Mouse (Mus musculus): Measurements from ENCODE around the gene Ciapin1. TPM values are rescaled to one million over a fixed set of nuclear protein-coding genes. Genes with fewer than 3 reads are reported as not detected.

Ciapin1 gene
- polyA plus RNA-seq, 1 experiment from 2014 or later, result 193 TPM

GRCm38 (mm10) chr8:94780491-94781154 is 57.5 kb downstream of the Ciapin1 start:
- Histone ChIP-seq H3K27me3 (replicated peaks; ENCODE audit: low read depth, poor library complexity, severe bottlenecking) (0 out of 2 replicates have a peak, but pooled peaks cover 7% of the 10 kb centered on the region), H3K4me3 (no peak overlapping the region)
- WGBS, result 79% methylated on average over 21 of the region's 21 CpGs

GRCm38 (mm10) chr8:94779534-94780294 is 58.4 kb downstream of the Ciapin1 start:
- Histone ChIP-seq H3K36me3 (replicated peaks) (no peaks in the 10 kb centered on the region), H3K4me1 (peaks cover 37% of the 10 kb centered on the region), H3K9me3 (no peaks in the 10 kb centered on the region), H3K4me3 (no peak overlapping the region), H3K27me3 (replicated peaks; ENCODE audit: low read depth, poor library complexity, severe bottlenecking) (peaks cover 16% of the 10 kb centered on the region), H3K27ac (replicated peaks) (no peak overlapping the region; the same call in 1 of the 2 replicates)
- WGBS, result 92% methylated on average over 16 of the region's 16 CpGs
- DNase-seq (ENCODE audit: low spot score), result no peak

More at GRCm38 (mm10) chr8:94780491-94781154, 57.5 kb downstream of the Ciapin1 start:
- no peaks in the 10 kb centered on the region for H3K36me3 ChIP-seq (replicated peaks)
- no peak for DNase-seq (ENCODE audit: low spot score)
- H3K4me1 ChIP-seq, result peaks cover 43% of the 10 kb centered on the region
- 0 out of 2 replicates have a peak overlapping the region, but pooled peaks have one; percentile 10 for H3K27ac ChIP-seq (replicated peaks)
- no peaks in the 10 kb centered on the region for H3K9me3 ChIP-seq

- Histone ChIP-seq H3K27me3 (replicated peaks; ENCODE audit: low read depth, poor library complexity, severe bottlenecking) (peaks cover 23% of the 10 kb centered on the region), H3K9me3 (no peaks in the 10 kb centered on the region), H3K36me3 (replicated peaks) (no peaks in the 10 kb centered on the region), H3K4me1 (peaks cover 35% of the 10 kb centered on the region), H3K4me3 (no peak overlapping the region), H3K27ac (replicated peaks) (peak overlapping the region; percentile 2)
- DNase-seq (ENCODE audit: low spot score), result no peak
- 74% methylated on average over 10 of the region's 10 CpGs for WGBS
Observed at GRCm38 (mm10) chr8:94778895-94779533, 59.1 kb downstream of the Ciapin1 start.

GRCm38 (mm10) chr8:94778473-94778872 is 59.7 kb downstream of the Ciapin1 start:
- Histone ChIP-seq H3K36me3 (replicated peaks) (no peaks in the 10 kb centered on the region), H3K27ac (replicated peaks) (peak overlapping the region; percentile 2), H3K9me3 (no peaks in the 10 kb centered on the region), H3K27me3 (replicated peaks; ENCODE audit: low read depth, poor library complexity, severe bottlenecking) (peaks cover 29% of the 10 kb centered on the region), H3K4me1 (peaks cover 40% of the 10 kb centered on the region), H3K4me3 (no peak overlapping the region)
- WGBS, result 53% methylated on average over 5 of the region's 5 CpGs
- DNase-seq (ENCODE audit: low spot score), result no peak

GRCm38 (mm10) chr8:94778036-94778435 is 60.1 kb downstream of the Ciapin1 start:
- H3K4me1 ChIP-seq, result peaks cover 44% of the 10 kb centered on the region
- WGBS, result 67% methylated on average over 10 of the region's 10 CpGs
- H3K27ac ChIP-seq (replicated peaks), result peak overlapping the region; percentile 2
- H3K9me3 ChIP-seq, result no peaks in the 10 kb centered on the region
- DNase-seq (ENCODE audit: low spot score), result no peak
- no peak overlapping the region for H3K4me3 ChIP-seq
- no peaks in the 10 kb centered on the region for H3K36me3 ChIP-seq (replicated peaks)
- H3K27me3 ChIP-seq (replicated peaks; ENCODE audit: low read depth, poor library complexity, severe bottlenecking), result peaks cover 33% of the 10 kb centered on the region

- Histone ChIP-seq H3K27ac (replicated peaks) (no peak overlapping the region), H3K4me1 (peaks cover 53% of the 10 kb centered on the region), H3K27me3 (replicated peaks; ENCODE audit: low read depth, poor library complexity, severe bottlenecking) (peaks cover 50% of the 10 kb centered on the region), H3K4me3 (no peak overlapping the region), H3K9me3 (no peaks in the 10 kb centered on the region), H3K36me3 (replicated peaks) (no peaks in the 10 kb centered on the region)
- WGBS, result 89% methylated on average over 2 of the region's 2 CpGs
- DNase-seq (ENCODE audit: low spot score), result no peak
Observed at GRCm38 (mm10) chr8:94776346-94776745, 61.8 kb downstream of the Ciapin1 start.

GRCm38 (mm10) chr8:94774601-94775000 is 63.6 kb downstream of the Ciapin1 start:
- Histone ChIP-seq H3K9me3 (no peaks in the 10 kb centered on the region), H3K4me3 (no peak overlapping the region), H3K27ac (replicated peaks) (no peak overlapping the region), H3K36me3 (replicated peaks) (no peaks in the 10 kb centered on the region), H3K27me3 (replicated peaks; ENCODE audit: low read depth, poor library complexity, severe bottlenecking) (peaks cover 62% of the 10 kb centered on the region), H3K4me1 (peaks cover 47% of the 10 kb centered on the region)
- DNase-seq (ENCODE audit: low spot score), result no peak
- WGBS, result 76% methylated on average over 1 of the region's 1 CpGs

- peaks cover 39% of the 10 kb centered on the region for H3K4me1 ChIP-seq
- H3K27me3 ChIP-seq (replicated peaks; ENCODE audit: low read depth, poor library complexity, severe bottlenecking), result peaks cover 71% of the 10 kb centered on the region
- H3K36me3 ChIP-seq (replicated peaks), result no peaks in the 10 kb centered on the region
- H3K9me3 ChIP-seq, result no peaks in the 10 kb centered on the region
- H3K4me3 ChIP-seq, result peak overlapping the region; percentile 8; the same call in 1 of the 2 replicates
- no peak overlapping the region for H3K27ac ChIP-seq (replicated peaks)
- DNase-seq (ENCODE audit: low spot score), result no peak
- 10% methylated on average over 12 of the region's 12 CpGs for WGBS
Observed at GRCm38 (mm10) chr8:94773700-94774171, 64.4 kb downstream of the Ciapin1 start.

GRCm38 (mm10) chr8:94773048-94773447 is 65.1 kb downstream of the Ciapin1 start:
- Histone ChIP-seq H3K4me3 (peak overlapping the region; percentile 60; the same call in 1 of the 2 replicates), H3K9me3 (no peaks in the 10 kb centered on the region), H3K27me3 (replicated peaks; ENCODE audit: low read depth, poor library complexity, severe bottlenecking) (peaks cover 75% of the 10 kb centered on the region), H3K36me3 (replicated peaks) (no peaks in the 10 kb centered on the region), H3K4me1 (peaks cover 33% of the 10 kb centered on the region), H3K27ac (replicated peaks) (no peak overlapping the region)
- DNase-seq (ENCODE audit: low spot score), result no peak
- 43% methylated on average over 6 of the region's 6 CpGs for WGBS

GRCm38 (mm10) chr8:94771941-94772670 is 66.1 kb downstream of the Ciapin1 start, which contains the start of gene Cx3cl1:
Cx3cl1 (plus strand) TSS chr8:94772009.
- no peaks in the 10 kb centered on the region for H3K9me3 ChIP-seq
- peaks cover 29% of the 10 kb centered on the region for H3K4me1 ChIP-seq
- under 1% methylated on average over 38 of the region's 38 CpGs for WGBS
- peaks cover 75% of the 10 kb centered on the region for H3K27me3 ChIP-seq (replicated peaks; ENCODE audit: low read depth, poor library complexity, severe bottlenecking)
- no peaks in the 10 kb centered on the region for H3K36me3 ChIP-seq (replicated peaks)
- DNase-seq (ENCODE audit: low spot score), result peak; percentile 87
- peak within 1 kb of the TSS; percentile 60 for H3K4me3 ChIP-seq
- peak within 1 kb of the TSS; percentile 46 for H3K27ac ChIP-seq (replicated peaks)

- no peak for DNase-seq (ENCODE audit: low spot score)
- 73% methylated on average over 6 of the region's 6 CpGs for WGBS
Observed at GRCm38 (mm10) chr8:94770945-94771344, 67.2 kb downstream of the Ciapin1 start.

More at GRCm38 (mm10) chr8:94770945-94771344, 67.2 kb downstream of the Ciapin1 start:
- Histone ChIP-seq H3K27me3 (replicated peaks; ENCODE audit: low read depth, poor library complexity, severe bottlenecking) (peaks cover 75% of the 10 kb centered on the region), H3K4me1 (peaks cover 29% of the 10 kb centered on the region), H3K4me3 (no peak overlapping the region), H3K36me3 (replicated peaks) (no peaks in the 10 kb centered on the region), H3K27ac (replicated peaks) (no peak overlapping the region), H3K9me3 (no peaks in the 10 kb centered on the region)

Measured in embryonic facial prominence, embryonic 10.5 days (tissue).